Mouse (Mus musculus): Measurements from ENCODE around the gene AC170998.1.

AC170998.1 gene

GRCm38 (mm10) chr17:28757470-28757869 is 31.6 kb downstream of the AC170998.1 start:
- no peak for DNase-seq (ENCODE audit: low read depth, low spot score)

GRCm38 (mm10) chr17:28760736-28761312 is 34.9 kb downstream of the AC170998.1 start:
- no peak for DNase-seq (ENCODE audit: low read depth, low spot score)

GRCm38 (mm10) chr17:28761871-28762270 is 36.0 kb downstream of the AC170998.1 start:
- peak; percentile 83 for DNase-seq (ENCODE audit: low read depth, low spot score)

GRCm38 (mm10) chr17:28766203-28766602 is 40.3 kb downstream of the AC170998.1 start:
- DNase-seq (ENCODE audit: low read depth, low spot score): no peak

- DNase-seq (ENCODE audit: low read depth, low spot score): no peak
These were observed 41.1 kb downstream of the AC170998.1 start for GRCm38 (mm10) chr17:28766781-28767515.

GRCm38 (mm10) chr17:28769121-28769874 is 43.4 kb downstream of the AC170998.1 start, which contains the start of gene Mapk13:
Mapk13 (plus strand) TSS chr17:28769297.
- peak; percentile 34 for DNase-seq (ENCODE audit: low read depth, low spot score)

- peak; percentile 17 for DNase-seq (ENCODE audit: low read depth, low spot score)
These were observed 44.1 kb downstream of the AC170998.1 start for GRCm38 (mm10) chr17:28769875-28770421.

- DNase-seq (ENCODE audit: low read depth, low spot score): no peak
These were observed 45.4 kb downstream of the AC170998.1 start for GRCm38 (mm10) chr17:28771289-28771688.

GRCm38 (mm10) chr17:28774303-28774702 is 48.4 kb downstream of the AC170998.1 start:
- DNase-seq (ENCODE audit: low read depth, low spot score): peak; percentile 24

- DNase-seq (ENCODE audit: low read depth, low spot score): no peak
These were observed 49.3 kb downstream of the AC170998.1 start for GRCm38 (mm10) chr17:28775161-28775560.

All from CD4-positive, CD25-positive, alpha-beta regulatory T cell, adult 2 months (primary cell).